Mouse (Mus musculus): ENCODE results near the gene Csf2. TPM values are rescaled to one million over a fixed set of nuclear protein-coding genes. Genes with fewer than 3 reads are reported as not detected.
"Not testable (repeated sequence)": the region's sequence is repeated elsewhere in the genome, so short reads cannot be mapped to it uniquely, and the experiment has no call there.

Gene Csf2
- not detected for polyA plus RNA-seq (2012; fragmentation: generic; extraction: Trizol)
- long read RNA-seq, experiment 1, result 0 reads
- long read RNA-seq, experiment 2, result 0 reads

GRCm38 (mm10) chr11:54248940-54249717, at the start of gene Csf2:
Gene Csf2, minus strand, starts transcription at chr11:54249667.
- no peak for TF ChIP-seq CEBPB (IDR thresholded peaks at IDR 0.05; ENCODE audit: low read depth)
- no peak for TF ChIP-seq MYOG (IDR thresholded peaks at IDR 0.05; ENCODE audit: control insufficient read depth, extremely low read depth, insufficient read length)
- Histone ChIP-seq H3ac (ENCODE audit: control insufficient read depth, insufficient read length, low read depth) (no peak within 1 kb of the TSS), H3K79me2 (ENCODE audit: control insufficient read depth, insufficient read depth) (no peaks in the 10 kb centered on the region), H3K36me3 (ENCODE audit: control insufficient read depth, insufficient read depth) (no peaks in the 10 kb centered on the region), H3K79me3 (ENCODE audit: low read depth) (no peaks in the 10 kb centered on the region), H3K4me3 (ENCODE audit: insufficient read depth, poor library complexity, severe bottlenecking) (no peak within 1 kb of the TSS), H3K27me3 (ENCODE audit: control insufficient read depth, insufficient read depth, insufficient read length) (no peaks in the 10 kb centered on the region)

- no peaks in the 10 kb centered on the region for H3K36me3 ChIP-seq (ENCODE audit: control insufficient read depth, insufficient read depth)
- H3K79me2 ChIP-seq (ENCODE audit: control insufficient read depth, insufficient read depth), result no peaks in the 10 kb centered on the region
- no peak for TF ChIP-seq MAX (IDR thresholded peaks at IDR 0.05)
- TF ChIP-seq CEBPB (IDR thresholded peaks at IDR 0.05; ENCODE audit: low read depth), result no peak
- TF ChIP-seq CTCF (IDR thresholded peaks at IDR 0.05; ENCODE audit: control insufficient read depth, insufficient read depth, insufficient read length), result no peak
- TF ChIP-seq MYOG (IDR thresholded peaks at IDR 0.05; ENCODE audit: control insufficient read depth, extremely low read depth, insufficient read length), result no peak
- no peak for TF ChIP-seq MYOD1 (IDR thresholded peaks at IDR 0.05; ENCODE audit: control insufficient read depth, insufficient read length, low read depth)
- no peak for TF ChIP-seq USF1 (IDR thresholded peaks at IDR 0.05; ENCODE audit: low read depth)
- TF ChIP-seq FOSL1 (IDR thresholded peaks at IDR 0.05; ENCODE audit: insufficient read depth, low read length, poor library complexity, severe bottlenecking), result no peak
- H3K27me3 ChIP-seq (ENCODE audit: control insufficient read depth, insufficient read depth, insufficient read length), result no peaks in the 10 kb centered on the region
- no peak overlapping the region for H3ac ChIP-seq (ENCODE audit: control insufficient read depth, insufficient read length, low read depth)
- H3K4me3 ChIP-seq (ENCODE audit: insufficient read depth, poor library complexity, severe bottlenecking), result no peak overlapping the region
- H3K79me3 ChIP-seq (ENCODE audit: low read depth), result no peaks in the 10 kb centered on the region
Measured at GRCm38 (mm10) chr11:54298777-54299176, 49.3 kb upstream of the Csf2 start.

GRCm38 (mm10) chr11:54297471-54297870, 48.0 kb upstream of the Csf2 start:
- not testable (repeated sequence) for H3K27me3 ChIP-seq (ENCODE audit: control insufficient read depth, insufficient read depth, insufficient read length); H3K79me3 ChIP-seq (ENCODE audit: low read depth); H3K79me2 ChIP-seq (ENCODE audit: control insufficient read depth, insufficient read depth); H3K36me3 ChIP-seq (ENCODE audit: control insufficient read depth, insufficient read depth); H3K4me3 ChIP-seq (ENCODE audit: insufficient read depth, poor library complexity, severe bottlenecking); H3ac ChIP-seq (ENCODE audit: control insufficient read depth, insufficient read length, low read depth)

GRCm38 (mm10) chr11:54296734-54297133, 47.3 kb upstream of the Csf2 start:
- H3K36me3 ChIP-seq (ENCODE audit: control insufficient read depth, insufficient read depth), result no peaks in the 10 kb centered on the region
- H3K27me3 ChIP-seq (ENCODE audit: control insufficient read depth, insufficient read depth, insufficient read length), result no peaks in the 10 kb centered on the region
- H3K79me2 ChIP-seq (ENCODE audit: control insufficient read depth, insufficient read depth), result no peaks in the 10 kb centered on the region
- no peak overlapping the region for H3ac ChIP-seq (ENCODE audit: control insufficient read depth, insufficient read length, low read depth)
- TF ChIP-seq MYOG (IDR thresholded peaks at IDR 0.05; ENCODE audit: control insufficient read depth, extremely low read depth, insufficient read length) (no peak), CTCF (IDR thresholded peaks at IDR 0.05; ENCODE audit: control insufficient read depth, insufficient read depth, insufficient read length) (no peak), MAX (IDR thresholded peaks at IDR 0.05) (no peak), MYOD1 (IDR thresholded peaks at IDR 0.05; ENCODE audit: control insufficient read depth, insufficient read length, low read depth) (no peak), CEBPB (IDR thresholded peaks at IDR 0.05; ENCODE audit: low read depth) (no peak), USF1 (IDR thresholded peaks at IDR 0.05; ENCODE audit: low read depth) (no peak), FOSL1 (IDR thresholded peaks at IDR 0.05; ENCODE audit: insufficient read depth, low read length, poor library complexity, severe bottlenecking) (no peak)
- no peak overlapping the region for H3K4me3 ChIP-seq (ENCODE audit: insufficient read depth, poor library complexity, severe bottlenecking)
- no peaks in the 10 kb centered on the region for H3K79me3 ChIP-seq (ENCODE audit: low read depth)

GRCm38 (mm10) chr11:54295971-54296370, 46.5 kb upstream of the Csf2 start:
- no peaks in the 10 kb centered on the region for H3K79me2 ChIP-seq (ENCODE audit: control insufficient read depth, insufficient read depth)
- no peak overlapping the region for H3ac ChIP-seq (ENCODE audit: control insufficient read depth, insufficient read length, low read depth)
- H3K4me3 ChIP-seq (ENCODE audit: insufficient read depth, poor library complexity, severe bottlenecking), result no peak overlapping the region
- TF ChIP-seq MAX (IDR thresholded peaks at IDR 0.05), result no peak
- no peaks in the 10 kb centered on the region for H3K36me3 ChIP-seq (ENCODE audit: control insufficient read depth, insufficient read depth)
- H3K27me3 ChIP-seq (ENCODE audit: control insufficient read depth, insufficient read depth, insufficient read length), result no peaks in the 10 kb centered on the region
- H3K79me3 ChIP-seq (ENCODE audit: low read depth), result no peaks in the 10 kb centered on the region

- Histone ChIP-seq H3K4me3 (ENCODE audit: insufficient read depth, poor library complexity, severe bottlenecking) (no peak overlapping the region), H3K36me3 (ENCODE audit: control insufficient read depth, insufficient read depth) (no peaks in the 10 kb centered on the region), H3K79me3 (ENCODE audit: low read depth) (no peaks in the 10 kb centered on the region), H3K79me2 (ENCODE audit: control insufficient read depth, insufficient read depth) (no peaks in the 10 kb centered on the region), H3ac (ENCODE audit: control insufficient read depth, insufficient read length, low read depth) (no peak overlapping the region), H3K27me3 (ENCODE audit: control insufficient read depth, insufficient read depth, insufficient read length) (no peaks in the 10 kb centered on the region)
- TF ChIP-seq CEBPB (IDR thresholded peaks at IDR 0.05; ENCODE audit: low read depth) (no peak), MAX (IDR thresholded peaks at IDR 0.05) (no peak), MYOD1 (IDR thresholded peaks at IDR 0.05; ENCODE audit: control insufficient read depth, insufficient read length, low read depth) (no peak), FOSL1 (IDR thresholded peaks at IDR 0.05; ENCODE audit: insufficient read depth, low read length, poor library complexity, severe bottlenecking) (no peak), MYOG (IDR thresholded peaks at IDR 0.05; ENCODE audit: control insufficient read depth, extremely low read depth, insufficient read length) (no peak), USF1 (IDR thresholded peaks at IDR 0.05; ENCODE audit: low read depth) (no peak), CTCF (IDR thresholded peaks at IDR 0.05; ENCODE audit: control insufficient read depth, insufficient read depth, insufficient read length) (no peak)
Measured at GRCm38 (mm10) chr11:54293980-54294807, 44.7 kb upstream of the Csf2 start.
